Mouse (Mus musculus) heart, embryonic 13.5 days (tissue): ENCODE measurements around the gene Fam71f1. TPM values are rescaled to one million over a fixed set of nuclear protein-coding genes. Genes with fewer than 3 reads are reported as not detected.

ENCODE experiments used
- ATAC-seq: fragments of 200-750 bp; cut with Nextera tagmentation; 2 replicates; pipeline ENCODE4 v1.8.0; 2017; ENCODE audit warnings: moderate TSS enrichment; ENCODE audit not compliant: insufficient number of reproducible peaks, low FRiP score, low TSS enrichment; ENCODE audit errors: extremely low read depth
- H3K27ac ChIP-seq: fragments of 300-500 bp; sonication (generic); replicated peaks from 2 replicates; pipeline ENCODE4 v1.5.1; 2015; ENCODE audit warnings: moderate library complexity, mild to moderate bottlenecking, inconsistent platforms
- H3K27me3 ChIP-seq: fragments of 300-500 bp; sonication (generic); replicated peaks from 2 replicates; pipeline ENCODE4 v1.6.1; 2015; ENCODE audit warnings: mild to moderate bottlenecking, inconsistent platforms
- H3K36me3 ChIP-seq: fragments of 300-500 bp; sonication (generic); 2 replicates; pipeline ENCODE4 v1.6.1; 2015; ENCODE audit warnings: mild to moderate bottlenecking, inconsistent platforms
- H3K4me1 ChIP-seq: fragments of 300-500 bp; sonication (generic); 2 replicates; pipeline ENCODE4 v1.6.1; 2015; ENCODE audit warnings: inconsistent platforms
- H3K4me2 ChIP-seq: fragments of 300-500 bp; sonication (generic); 2 replicates; pipeline ENCODE4 v1.6.1; 2015; ENCODE audit warnings: inconsistent platforms, mild to moderate bottlenecking, moderate library complexity
- H3K4me3 ChIP-seq: fragments of 300-500 bp; sonication (generic); 2 replicates; pipeline ENCODE4 v1.5.1; 2015; ENCODE audit warnings: moderate library complexity, mild to moderate bottlenecking, inconsistent platforms
- H3K9ac ChIP-seq: fragments of 300-500 bp; sonication (generic); 2 replicates; pipeline ENCODE4 v1.6.1; 2015; ENCODE audit warnings: inconsistent platforms, mild to moderate bottlenecking, moderate library complexity
- H3K9me3 ChIP-seq: fragments of 300-500 bp; sonication (generic); 2 replicates; pipeline ENCODE4 v1.6.1; 2016; ENCODE audit warnings: inconsistent platforms
- WGBS: fragments of 180-500 bp; shearing (Covaris S2); methylation state at CpG from one replicate; pipeline ENCODE4 v1.1.7; 2015; ENCODE audit warnings: mixed read lengths; 5-methylcytosine and 5-hydroxymethylcytosine counted together
- polyA plus RNA-seq: library from polyadenylated mRNA; unstranded; fragments of >200 nt; fragmentation: Nextera tagmentation; extraction: Ambion mirVana; gene quantifications from 2 replicates; pipeline ENCODE4 v1.2.1, GENCODE M21; 2015

The Fam71f1 gene
- polyA plus RNA-seq, 1 experiment from 2014 or later: 0.21 TPM

GRCm38 (mm10) chr6:29365277-29365676 lies 46.3 kb downstream of the Fam71f1 start:
- Histone ChIP-seq H3K4me3 (no peak overlapping the region), H3K9ac (no peak overlapping the region), H3K4me2 (no peak overlapping the region), H3K36me3 (peaks cover 86% of the 10 kb centered on the region), H3K27me3 (no peaks in the 10 kb centered on the region), H3K4me1 (peaks cover 9% of the 10 kb centered on the region; the same call in 1 of the 2 replicates), H3K27ac (no peak overlapping the region), H3K9me3 (no peaks in the 10 kb centered on the region)
- 92% methylated on average over 1 of the region's 1 CpGs for WGBS
- ATAC-seq: no peak

GRCm38 (mm10) chr6:29377386-29377785 lies 58.4 kb downstream of the Fam71f1 start:
- 82% methylated on average over 4 of the region's 4 CpGs for WGBS
- Histone ChIP-seq H3K4me3 (no peak overlapping the region), H3K36me3 (peaks cover 72% of the 10 kb centered on the region), H3K27ac (no peak overlapping the region), H3K9me3 (no peaks in the 10 kb centered on the region), H3K9ac (no peak overlapping the region), H3K4me2 (no peak overlapping the region), H3K27me3 (no peaks in the 10 kb centered on the region), H3K4me1 (no peaks in the 10 kb centered on the region)
- ATAC-seq: no peak

GRCm38 (mm10) chr6:29378678-29379077 lies 59.7 kb downstream of the Fam71f1 start:
- H3K27ac ChIP-seq: no peak overlapping the region
- no peaks in the 10 kb centered on the region for H3K9me3 ChIP-seq
- H3K36me3 ChIP-seq: peaks cover 59% of the 10 kb centered on the region
- ATAC-seq: no peak
- H3K4me1 ChIP-seq: peaks cover 4% of the 10 kb centered on the region; the same call in 1 of the 2 replicates
- H3K4me2 ChIP-seq: no peak overlapping the region
- H3K27me3 ChIP-seq: no peaks in the 10 kb centered on the region
- WGBS: 86% methylated on average over 10 of the region's 10 CpGs
- no peak overlapping the region for H3K9ac ChIP-seq
- no peak overlapping the region for H3K4me3 ChIP-seq

- Histone ChIP-seq H3K9me3 (no peaks in the 10 kb centered on the region), H3K9ac (no peak overlapping the region), H3K4me2 (no peak overlapping the region), H3K36me3 (peaks cover 46% of the 10 kb centered on the region), H3K4me3 (no peak overlapping the region), H3K27ac (no peak overlapping the region), H3K4me1 (peaks cover 16% of the 10 kb centered on the region), H3K27me3 (no peaks in the 10 kb centered on the region)
- no peak for ATAC-seq
- 88% methylated on average over 6 of the region's 6 CpGs for WGBS
Measured at GRCm38 (mm10) chr6:29379954-29380353, 61.0 kb downstream of the Fam71f1 start.

GRCm38 (mm10) chr6:29382442-29382841 lies 63.5 kb downstream of the Fam71f1 start:
- no peak overlapping the region for H3K9ac ChIP-seq
- H3K27ac ChIP-seq: no peak overlapping the region
- no peak overlapping the region for H3K4me3 ChIP-seq
- peaks cover 21% of the 10 kb centered on the region for H3K36me3 ChIP-seq
- 0 out of 2 replicates have a peak, but pooled peaks cover 6% of the 10 kb centered on the region for H3K27me3 ChIP-seq
- no peaks in the 10 kb centered on the region for H3K9me3 ChIP-seq
- no peak overlapping the region for H3K4me2 ChIP-seq
- peaks cover 30% of the 10 kb centered on the region for H3K4me1 ChIP-seq
- 58% methylated on average over 2 of the region's 2 CpGs for WGBS
- no peak for ATAC-seq

Other genes starting within 250 kb of the Fam71f1 start
- 23.4 and 26.2 TPM in 2 replicates for gene Rbm28, start 154.1 kb upstream of the Fam71f1 start, polyA plus RNA-seq
- 1.5 and 2.4 TPM in 2 replicates for gene Prrt4, start 139.6 kb upstream of the Fam71f1 start, polyA plus RNA-seq
- gene Impdh1, start 102.8 kb upstream of the Fam71f1 start, polyA plus RNA-seq: 34.7 and 36.6 TPM in 2 replicates
- 23.0 and 28.0 TPM in 2 replicates for gene Hilpda, start 46.7 kb upstream of the Fam71f1 start, polyA plus RNA-seq
- 0.23 TPM in 1 of 2 replicates, not detected in the other for gene Fam71f2, start 39.5 kb upstream of the Fam71f1 start, polyA plus RNA-seq
- gene Calu, start 28.9 kb downstream of the Fam71f1 start, polyA plus RNA-seq: 409 and 427 TPM in 2 replicates
- gene Opn1sw, start 69.3 kb downstream of the Fam71f1 start, polyA plus RNA-seq: 0.51 and 0.55 TPM in 2 replicates
- 24.0 and 27.6 TPM in 2 replicates for gene Ccdc136, start 77.2 kb downstream of the Fam71f1 start, polyA plus RNA-seq
- gene Flnc, start 114.1 kb downstream of the Fam71f1 start, polyA plus RNA-seq: 40.6 and 42.5 TPM in 2 replicates
- 199 and 231 TPM in 2 replicates for gene Atp6v1f, start 148.6 kb downstream of the Fam71f1 start, polyA plus RNA-seq
- not detected in 2 replicates for gene Atp6v1fnb, start 152.3 kb downstream of the Fam71f1 start, polyA plus RNA-seq
- gene Kcp, start 188.8 kb downstream of the Fam71f1 start, polyA plus RNA-seq: 11.9 and 13.0 TPM in 2 replicates
- gene Irf5, start 207.5 kb downstream of the Fam71f1 start, polyA plus RNA-seq: 7.4 and 7.9 TPM in 2 replicates